Mouse (Mus musculus) liver, embryonic 13.5 days (tissue): ENCODE results near the gene Ncf2. TPM values are rescaled to one million over a fixed set of nuclear protein-coding genes. Genes with fewer than 3 reads are reported as not detected.

Experiments
- ATAC-seq: fragments of 200-750 bp; cut with Nextera tagmentation; 2 replicates; pipeline ENCODE4 v1.8.0; 2017; ENCODE audit warnings: low read depth, mild to moderate bottlenecking, moderate number of reproducible peaks, moderate library complexity
- DNase-seq: peaks from one replicate; pipeline ENCODE4 v3.0.0; 2022
- H3K27ac ChIP-seq: fragments of 300-500 bp; sonication (generic); 2 replicates; pipeline ENCODE4 v1.5.1; 2015; ENCODE audit warnings: moderate library complexity, mild to moderate bottlenecking, inconsistent platforms
- H3K27me3 ChIP-seq: fragments of 300-500 bp; sonication (generic); 2 replicates; pipeline ENCODE4 v1.6.1; 2015; ENCODE audit warnings: mild to moderate bottlenecking, inconsistent platforms
- H3K36me3 ChIP-seq: fragments of 300-500 bp; sonication (generic); 2 replicates; pipeline ENCODE4 v1.6.1; 2015; ENCODE audit warnings: mild to moderate bottlenecking, inconsistent platforms
- H3K4me1 ChIP-seq: fragments of 300-500 bp; sonication (generic); replicated peaks from 2 replicates; pipeline ENCODE4 v1.6.1; 2015; ENCODE audit warnings: inconsistent platforms
- H3K4me2 ChIP-seq: fragments of 300-500 bp; sonication (generic); 2 replicates; pipeline ENCODE4 v1.6.1; 2015; ENCODE audit warnings: inconsistent platforms, mild to moderate bottlenecking, moderate library complexity
- H3K4me3 ChIP-seq: fragments of 300-500 bp; sonication (generic); replicated peaks from 2 replicates; pipeline ENCODE4 v1.5.1; 2015; ENCODE audit warnings: mild to moderate bottlenecking, inconsistent platforms
- H3K9ac ChIP-seq: fragments of 300-500 bp; sonication (generic); 2 replicates; pipeline ENCODE4 v1.6.1; 2015; ENCODE audit warnings: mild to moderate bottlenecking, inconsistent platforms
- H3K9me3 ChIP-seq: fragments of 300-500 bp; sonication (generic); replicated peaks from 2 replicates; pipeline ENCODE4 v1.6.1; 2016; ENCODE audit warnings: inconsistent platforms
- WGBS: fragments of 180-500 bp; shearing (Covaris S2); methylation state at CpG from one replicate; pipeline ENCODE4 v1.1.7; 2015; ENCODE audit not compliant: insufficient replicate concordance; 5-methylcytosine and 5-hydroxymethylcytosine counted together
- polyA plus RNA-seq: library from polyadenylated mRNA; unstranded; fragments of >200 nt; fragmentation: Nextera tagmentation; extraction: Ambion mirVana; gene quantifications from 2 replicates; pipeline ENCODE4 v1.2.1, GENCODE M21; 2015

The Ncf2 gene
- polyA plus RNA-seq, 1 experiment from 2014 or later: 8.6 TPM

GRCm38 (mm10) chr1:152800633-152801176 is 711 bp downstream of the Ncf2 start:
- Histone ChIP-seq H3K9ac (no peak overlapping the region), H3K27ac (no peak overlapping the region), H3K27me3 (no peaks in the 10 kb centered on the region), H3K4me2 (no peak overlapping the region), H3K4me1 (peaks cover 11% of the 10 kb centered on the region), H3K36me3 (no peaks in the 10 kb centered on the region), H3K9me3 (no peaks in the 10 kb centered on the region), H3K4me3 (no peak overlapping the region)
- DNase-seq (no peak), ATAC-seq (no peak)
- WGBS: 61% methylated on average over 13 of the region's 13 CpGs

DNA sequence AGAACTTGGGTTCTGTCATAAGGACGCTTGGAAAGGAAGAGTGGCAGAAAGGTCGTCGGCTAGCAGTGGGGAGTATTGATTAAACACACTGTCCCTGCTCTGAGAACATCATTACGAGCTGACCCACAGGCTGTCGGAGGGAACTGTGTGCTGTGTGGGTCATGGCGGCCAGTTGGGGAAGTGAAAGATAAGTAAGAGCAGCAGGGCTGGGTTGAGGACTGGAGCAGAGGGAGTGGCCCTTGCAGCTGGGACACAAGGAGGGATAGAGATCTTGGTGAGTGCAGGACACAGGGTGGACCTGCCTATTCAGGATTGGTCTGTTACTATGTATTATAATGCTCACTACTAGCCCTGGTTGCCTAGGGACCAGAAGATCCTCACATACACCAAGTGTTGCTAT is 4.9 kb downstream of the Ncf2 start:
- DNase-seq: no peak
- H3K4me1 ChIP-seq: 0 out of 2 replicates have a peak, but pooled peaks cover 5% of the 10 kb centered on the region
- ATAC-seq: peak; percentile 38; the same call in 1 of the 2 replicates
- H3K4me3 ChIP-seq: no peak overlapping the region
- no peak overlapping the region for H3K27ac ChIP-seq
- H3K27me3 ChIP-seq: no peaks in the 10 kb centered on the region
- no peaks in the 10 kb centered on the region for H3K36me3 ChIP-seq
- no peak overlapping the region for H3K4me2 ChIP-seq
- H3K9me3 ChIP-seq: no peaks in the 10 kb centered on the region
- no peak overlapping the region for H3K9ac ChIP-seq
- 48% methylated on average over 6 of the region's 6 CpGs for WGBS

- H3K9ac ChIP-seq: peak overlapping the region; percentile 42; the same call in 1 of the 2 replicates
- H3K4me2 ChIP-seq: peak overlapping the region; percentile 34; the same call in 1 of the 2 replicates
- ATAC-seq: peak; percentile 56
- H3K36me3 ChIP-seq: no peaks in the 10 kb centered on the region
- peak overlapping the region; percentile 33 for H3K4me3 ChIP-seq
- no peak for DNase-seq
- no peaks in the 10 kb centered on the region for H3K9me3 ChIP-seq
- peak overlapping the region; percentile 16; the same call in 1 of the 2 replicates for H3K27ac ChIP-seq
- WGBS: 27% methylated on average over 18 of the region's 18 CpGs
- H3K4me1 ChIP-seq: 0 out of 2 replicates have a peak, but pooled peaks cover 10% of the 10 kb centered on the region
- no peaks in the 10 kb centered on the region for H3K27me3 ChIP-seq
Measured at GRCm38 (mm10) chr1:152807619-152808391, 7.8 kb downstream of the Ncf2 start.

DNA sequence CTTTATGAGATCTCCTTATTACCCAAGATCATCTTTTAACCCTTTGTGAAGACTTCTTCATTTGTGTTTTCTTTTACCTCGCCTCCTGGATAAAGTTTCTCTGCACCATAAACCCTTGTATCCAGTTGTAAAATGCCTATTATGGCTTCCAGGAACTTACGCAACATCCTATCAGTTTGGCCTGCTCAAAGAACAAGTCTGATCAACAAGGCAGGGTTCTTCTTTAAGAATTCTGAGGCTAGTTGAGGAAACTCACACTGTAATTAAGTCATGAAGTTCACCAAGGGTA is 8.3 kb downstream of the Ncf2 start:
- Histone ChIP-seq H3K27ac (peak overlapping the region; percentile 16; the same call in 1 of the 2 replicates), H3K4me1 (0 out of 2 replicates have a peak, but pooled peaks cover 10% of the 10 kb centered on the region)
- 49% methylated on average over 2 of the region's 2 CpGs for WGBS

DNA sequence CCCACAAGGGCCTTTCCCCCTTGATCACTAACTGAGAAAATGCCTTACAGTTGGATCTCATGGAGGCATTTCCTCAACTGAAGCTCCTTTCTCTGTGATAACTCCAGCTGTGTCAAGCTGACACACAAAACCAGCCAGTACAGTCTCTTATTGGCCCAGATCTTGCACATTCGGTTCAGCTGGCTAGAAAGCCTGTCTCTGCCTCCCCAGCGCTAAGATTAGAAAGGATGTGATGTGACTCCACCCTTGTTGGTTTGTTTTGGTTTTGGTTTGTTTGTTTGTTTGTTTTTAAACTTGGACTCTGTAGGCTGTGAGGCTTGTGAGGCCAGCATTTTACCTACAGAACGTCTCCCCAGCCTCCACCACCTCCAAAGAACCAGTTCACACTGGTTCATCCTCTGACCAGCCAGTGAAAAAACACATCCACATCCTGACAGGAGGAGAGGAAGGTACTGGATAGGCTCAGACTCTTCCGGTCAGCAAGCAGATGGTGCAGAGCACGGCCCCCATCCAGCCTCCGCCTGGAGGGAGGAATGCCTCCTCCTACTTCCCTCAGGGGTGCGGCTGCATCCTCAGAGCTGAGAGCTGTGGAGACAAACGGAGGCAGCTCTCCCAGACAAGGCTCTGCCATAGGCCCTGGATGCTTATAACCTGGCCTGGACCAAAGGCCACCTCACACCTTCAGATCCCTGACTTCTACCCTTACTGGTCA is 9.7 kb downstream of the Ncf2 start:
- WGBS: 35% methylated on average over 8 of the region's 8 CpGs
- peaks cover 12% of the 10 kb centered on the region; the same call in 1 of the 2 replicates for H3K4me1 ChIP-seq
- H3K36me3 ChIP-seq: no peaks in the 10 kb centered on the region; the same call in 1 of the 2 replicates
- peak overlapping the region; percentile 10; the same call in 1 of the 2 replicates for H3K4me2 ChIP-seq
- DNase-seq: no peak
- H3K4me3 ChIP-seq: no peak overlapping the region; the same call in 1 of the 2 replicates
- H3K27me3 ChIP-seq: no peaks in the 10 kb centered on the region
- no peak overlapping the region for H3K27ac ChIP-seq
- no peak overlapping the region for H3K9ac ChIP-seq
- no peaks in the 10 kb centered on the region for H3K9me3 ChIP-seq
- ATAC-seq: peak; percentile 47; the same call in 1 of the 2 replicates

More for the DNA sequence above, 8.3 kb downstream of the Ncf2 start:
- H3K9me3 ChIP-seq: no peaks in the 10 kb centered on the region
- H3K4me2 ChIP-seq: peak overlapping the region; percentile 34; the same call in 1 of the 2 replicates
- ATAC-seq: no peak
- DNase-seq: no peak
- peak overlapping the region; percentile 33 for H3K4me3 ChIP-seq
- no peaks in the 10 kb centered on the region for H3K36me3 ChIP-seq
- no peaks in the 10 kb centered on the region for H3K27me3 ChIP-seq
- H3K9ac ChIP-seq: 0 out of 2 replicates have a peak overlapping the region, but pooled peaks have one; percentile 42

- 63% methylated on average over 13 of the region's 13 CpGs for WGBS
- H3K9ac ChIP-seq: no peak overlapping the region
- H3K4me2 ChIP-seq: no peak overlapping the region
Measured at GRCm38 (mm10) chr1:152810533-152811439, 10.8 kb downstream of the Ncf2 start.

DNA sequence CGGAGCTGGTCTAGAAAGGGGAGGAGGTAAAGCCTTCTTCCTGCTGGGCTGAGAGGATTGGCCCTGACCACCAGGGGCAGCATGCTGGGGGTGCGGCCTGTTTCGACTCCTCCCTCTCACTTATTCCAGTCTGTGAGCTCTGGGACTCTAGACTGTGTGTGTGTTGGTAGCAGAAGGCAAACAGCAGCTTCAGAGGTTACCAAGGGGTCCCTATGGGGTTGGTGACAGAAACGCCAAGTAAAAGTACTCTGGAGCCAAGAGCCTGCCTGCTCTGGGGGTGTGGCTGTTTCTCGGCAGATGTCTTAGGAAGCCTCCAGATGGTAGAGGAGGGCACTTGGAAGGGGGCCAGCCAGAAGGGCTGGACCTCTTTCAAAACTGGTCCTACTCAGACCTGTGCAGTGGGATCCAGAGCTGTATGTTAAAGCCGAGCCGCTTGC is 15.3 kb downstream of the Ncf2 start:
- H3K4me2 ChIP-seq: no peak overlapping the region
- H3K36me3 ChIP-seq: no peaks in the 10 kb centered on the region; the same call in 1 of the 2 replicates
- WGBS: 63% methylated on average over 7 of the region's 7 CpGs
- no peak overlapping the region for H3K4me3 ChIP-seq
- H3K4me1 ChIP-seq: peaks cover 19% of the 10 kb centered on the region
- no peaks in the 10 kb centered on the region for H3K9me3 ChIP-seq
- ATAC-seq (peak; percentile 59), DNase-seq (peak; percentile 34)
- no peaks in the 10 kb centered on the region for H3K27me3 ChIP-seq
- no peak overlapping the region for H3K9ac ChIP-seq
- no peak overlapping the region for H3K27ac ChIP-seq

More at GRCm38 (mm10) chr1:152810533-152811439, 10.8 kb downstream of the Ncf2 start:
- no peaks in the 10 kb centered on the region for H3K27me3 ChIP-seq
- ATAC-seq (no peak), DNase-seq (no peak)
- peaks cover 22% of the 10 kb centered on the region for H3K4me1 ChIP-seq
- no peaks in the 10 kb centered on the region; the same call in 1 of the 2 replicates for H3K36me3 ChIP-seq
- H3K4me3 ChIP-seq: no peak overlapping the region
- H3K9me3 ChIP-seq: no peaks in the 10 kb centered on the region
- H3K27ac ChIP-seq: no peak overlapping the region

DNA sequence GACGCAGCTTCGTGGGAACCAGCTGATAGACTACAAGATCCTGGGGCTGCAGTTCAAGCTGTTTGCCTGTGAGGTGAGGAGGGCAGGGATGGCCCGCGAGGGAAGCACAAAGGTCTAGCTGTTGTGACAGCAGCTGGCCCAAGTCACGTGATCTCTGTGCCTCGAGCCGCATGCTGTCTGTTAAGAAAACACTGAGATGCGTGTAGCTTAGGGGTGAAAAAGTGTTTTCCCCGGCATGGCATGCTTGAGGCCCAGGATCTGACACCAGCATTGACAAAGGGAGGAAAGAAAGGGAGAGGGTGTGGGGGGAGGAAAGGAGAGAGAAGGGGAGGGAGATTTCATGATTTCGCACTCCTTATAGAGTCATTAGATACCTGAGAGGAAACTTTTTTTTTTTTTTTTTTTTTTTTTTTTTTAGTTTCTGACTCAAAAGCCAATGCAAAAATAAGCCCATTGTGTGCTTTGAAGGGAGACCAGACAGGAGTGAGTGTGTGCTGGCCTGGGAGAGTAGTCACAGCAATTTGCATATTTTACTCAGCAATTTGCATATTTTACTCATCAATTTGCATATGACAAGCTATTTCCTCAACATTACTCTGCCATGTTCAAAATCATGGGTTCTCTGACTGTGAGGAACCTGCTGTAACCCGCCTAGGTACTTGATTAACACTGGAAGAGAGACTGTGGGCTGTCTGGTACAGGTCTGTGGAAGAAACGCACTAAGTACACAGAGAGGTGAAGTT is 17.2 kb downstream of the Ncf2 start:
- no peak overlapping the region for H3K4me3 ChIP-seq
- no peaks in the 10 kb centered on the region; the same call in 1 of the 2 replicates for H3K36me3 ChIP-seq
- WGBS: 63% methylated on average over 12 of the region's 12 CpGs
- no peaks in the 10 kb centered on the region for H3K9me3 ChIP-seq
- no peak overlapping the region for H3K27ac ChIP-seq
- peaks cover 14% of the 10 kb centered on the region for H3K4me1 ChIP-seq
- no peak for DNase-seq
- no peak overlapping the region for H3K4me2 ChIP-seq
- H3K27me3 ChIP-seq: no peaks in the 10 kb centered on the region
- ATAC-seq: no peak
- no peak overlapping the region for H3K9ac ChIP-seq

DNA sequence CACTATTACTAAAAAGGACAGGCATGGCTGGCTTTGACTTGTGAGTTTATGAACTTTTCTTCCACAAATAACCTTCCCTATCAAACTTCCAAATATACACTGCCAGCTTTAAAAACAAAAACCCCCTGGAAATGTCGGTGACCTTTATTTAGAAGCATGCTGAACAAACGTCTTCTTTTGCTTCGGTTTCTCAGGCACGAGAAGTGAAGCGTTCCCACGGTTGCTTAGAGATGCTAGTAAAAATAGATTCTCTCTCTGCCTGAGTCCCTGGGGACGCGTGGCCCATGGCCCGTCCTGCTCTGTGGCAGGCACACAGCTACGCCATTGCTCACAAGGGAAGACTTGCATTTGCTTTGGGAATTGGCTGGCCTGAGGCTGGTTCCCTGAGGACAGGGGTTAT is 17.8 kb downstream of the Ncf2 start:
- Histone ChIP-seq H3K4me1 (peaks cover 14% of the 10 kb centered on the region), H3K36me3 (no peaks in the 10 kb centered on the region; the same call in 1 of the 2 replicates), H3K9ac (no peak overlapping the region), H3K27me3 (no peaks in the 10 kb centered on the region), H3K27ac (no peak overlapping the region), H3K4me2 (no peak overlapping the region), H3K4me3 (no peak overlapping the region), H3K9me3 (no peaks in the 10 kb centered on the region)
- DNase-seq (no peak), ATAC-seq (no peak)
- 76% methylated on average over 10 of the region's 10 CpGs for WGBS

DNA sequence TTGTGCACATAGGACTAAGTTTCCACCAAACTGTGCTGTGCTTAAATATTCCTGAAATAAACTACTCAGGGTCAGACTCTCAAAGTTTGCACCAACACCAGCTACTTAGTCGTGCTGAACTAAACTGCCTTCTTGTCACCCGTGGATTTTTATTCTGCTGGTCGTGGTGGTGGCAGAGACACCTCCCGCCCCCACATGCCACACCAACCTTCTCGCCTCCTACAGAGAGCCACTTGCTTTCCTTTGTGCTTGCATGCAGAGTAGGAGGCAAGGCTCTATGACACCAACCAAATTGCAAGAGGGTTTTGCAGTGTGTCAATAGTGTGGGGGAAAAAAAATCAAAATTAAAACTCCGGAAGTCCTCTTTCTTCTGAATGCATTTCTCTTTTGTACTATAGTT is 19.6 kb downstream of the Ncf2 start:
- Histone ChIP-seq H3K36me3 (no peaks in the 10 kb centered on the region), H3K9me3 (no peaks in the 10 kb centered on the region), H3K4me3 (no peak overlapping the region), H3K27me3 (no peaks in the 10 kb centered on the region), H3K27ac (no peak overlapping the region), H3K4me2 (no peak overlapping the region), H3K9ac (no peak overlapping the region), H3K4me1 (peaks cover 14% of the 10 kb centered on the region)
- WGBS: 66% methylated on average over 6 of the region's 6 CpGs
- DNase-seq (no peak), ATAC-seq (no peak)
